Mouse (Mus musculus) testis, adult 2 months (tissue): ENCODE data around the gene Git2. TPM values are rescaled to one million over a fixed set of nuclear protein-coding genes. Genes with fewer than 3 reads are reported as not detected.

Experiments
- H3K27ac ChIP-seq: fragments of 200-500 bp; 2 replicates; pipeline ENCODE4 v1.5.1; 2012; ENCODE audit warnings: low read depth, low read length; ENCODE audit not compliant: control insufficient read depth, insufficient read depth
- H3K27me3 ChIP-seq: fragments of 200-500 bp; 2 replicates; pipeline ENCODE4 v1.6.1; 2012; ENCODE audit warnings: mild to moderate bottlenecking, low read length, moderate library complexity; ENCODE audit not compliant: control insufficient read depth, insufficient read depth
- H3K36me3 ChIP-seq: fragments of 200-500 bp; 2 replicates; pipeline ENCODE4 v1.6.1; 2012; ENCODE audit warnings: mild to moderate bottlenecking, low read length; ENCODE audit not compliant: control insufficient read depth, insufficient read depth
- H3K4me1 ChIP-seq: fragments of 200-500 bp; 2 replicates; pipeline ENCODE4 v1.6.1; 2012; ENCODE audit warnings: low read length; ENCODE audit not compliant: control insufficient read depth, insufficient read depth
- H3K4me3 ChIP-seq: fragments of 200-500 bp; 2 replicates; pipeline ENCODE4 v1.5.1; 2012; ENCODE audit warnings: low read depth, mild to moderate bottlenecking, low read length, moderate library complexity, mixed read lengths; ENCODE audit not compliant: control insufficient read depth
- CTCF ChIP-seq: fragments of 200-500 bp; IDR thresholded peaks from 2 replicates; pipeline ENCODE4 v1.5.1; 2012; ENCODE audit warnings: low read depth, mild to moderate bottlenecking, inconsistent platforms, low read length, moderate library complexity; ENCODE audit not compliant: control insufficient read depth, insufficient read depth, insufficient replicate concordance
- POLR2A ChIP-seq: fragments of 200-500 bp; IDR thresholded peaks from 2 replicates; pipeline ENCODE4 v1.6.1; 2012; ENCODE audit warnings: low read depth, mild to moderate bottlenecking, inconsistent platforms, low read length, moderate library complexity; ENCODE audit not compliant: control insufficient read depth
- polyA plus RNA-seq: library from polyadenylated mRNA; depleted of rRNA; stranded (reverse); fragments of >200 nt; gene quantifications from 2 replicates; pipeline ENCODE4 v1.2.3, GENCODE M21; 2012

Git2 gene
- polyA plus RNA-seq, 1 experiment, result 16.1 TPM

GRCm38 (mm10) chr5:114783405-114784163 is 8.3 kb upstream of the Git2 start:
- H3K27ac ChIP-seq, result no peak overlapping the region

GRCm38 (mm10) chr5:114782991-114783390 is 7.7 kb upstream of the Git2 start:
- Histone ChIP-seq H3K36me3 (no peaks in the 10 kb centered on the region), H3K27me3 (no peaks in the 10 kb centered on the region), H3K4me1 (peaks cover 13% of the 10 kb centered on the region), H3K27ac (no peak overlapping the region), H3K4me3 (no peak overlapping the region)
- no peak for TF ChIP-seq CTCF
- no peak for TF ChIP-seq POLR2A

More at GRCm38 (mm10) chr5:114783405-114784163, 8.3 kb upstream of the Git2 start:
- TF ChIP-seq POLR2A (no peak), CTCF (no peak)
- Histone ChIP-seq H3K4me1 (peaks cover 13% of the 10 kb centered on the region), H3K27me3 (no peaks in the 10 kb centered on the region), H3K36me3 (no peaks in the 10 kb centered on the region), H3K4me3 (no peak overlapping the region)

GRCm38 (mm10) chr5:114780912-114781311 is 5.6 kb upstream of the Git2 start:
- TF ChIP-seq CTCF (no peak), POLR2A (no peak)
- peaks cover 20% of the 10 kb centered on the region for H3K4me1 ChIP-seq
- no peaks in the 10 kb centered on the region for H3K36me3 ChIP-seq
- H3K4me3 ChIP-seq, result no peak overlapping the region
- H3K27ac ChIP-seq, result no peak overlapping the region
- H3K27me3 ChIP-seq, result no peaks in the 10 kb centered on the region

GRCm38 (mm10) chr5:114779956-114780489 is 4.7 kb upstream of the Git2 start:
- TF ChIP-seq POLR2A (no peak), CTCF (no peak)
- Histone ChIP-seq H3K4me3 (no peak overlapping the region), H3K36me3 (no peaks in the 10 kb centered on the region), H3K27ac (no peak overlapping the region), H3K27me3 (no peaks in the 10 kb centered on the region), H3K4me1 (peaks cover 22% of the 10 kb centered on the region)

- H3K36me3 ChIP-seq, result no peaks in the 10 kb centered on the region
- H3K27ac ChIP-seq, result no peak overlapping the region
- H3K4me1 ChIP-seq, result peaks cover 21% of the 10 kb centered on the region
- no peaks in the 10 kb centered on the region for H3K27me3 ChIP-seq
- peak overlapping the region; percentile 92 for H3K4me3 ChIP-seq
- TF ChIP-seq POLR2A (no peak), CTCF (no peak)
Measured at GRCm38 (mm10) chr5:114776174-114776573, 857 bp upstream of the Git2 start.

GRCm38 (mm10) chr5:114774403-114775051 is 790 bp downstream of the Git2 start, which contains the start of gene Ankrd13a:
TSS of gene Ankrd13a (plus strand) at chr5:114774677.
- H3K27me3 ChIP-seq, result no peaks in the 10 kb centered on the region
- peaks cover 20% of the 10 kb centered on the region for H3K4me1 ChIP-seq
- TF ChIP-seq POLR2A (peak; percentile 73), CTCF (no peak)

GRCm38 (mm10) chr5:114773780-114774179 is 1.5 kb downstream of the Git2 start:
- no peak for TF ChIP-seq POLR2A
- TF ChIP-seq CTCF, result no peak
- H3K4me1 ChIP-seq, result peaks cover 19% of the 10 kb centered on the region
- H3K36me3 ChIP-seq, result no peaks in the 10 kb centered on the region
- H3K27ac ChIP-seq, result peak overlapping the region; percentile 96
- no peaks in the 10 kb centered on the region for H3K27me3 ChIP-seq
- peak overlapping the region; percentile 92 for H3K4me3 ChIP-seq

More at GRCm38 (mm10) chr5:114774403-114775051, 790 bp downstream of the Git2 start, which contains the start of gene Ankrd13a:
- peak within 1 kb of the TSS; percentile 96 for H3K27ac ChIP-seq
- no peaks in the 10 kb centered on the region for H3K36me3 ChIP-seq
- peak within 1 kb of the TSS; percentile 92 for H3K4me3 ChIP-seq

- no peaks in the 10 kb centered on the region for H3K27me3 ChIP-seq
- peak overlapping the region; percentile 96 for H3K27ac ChIP-seq
- H3K36me3 ChIP-seq, result no peaks in the 10 kb centered on the region
- TF ChIP-seq CTCF, result no peak
- peak; percentile 67 for TF ChIP-seq POLR2A
- H3K4me3 ChIP-seq, result peak overlapping the region; percentile 92
- peaks cover 19% of the 10 kb centered on the region for H3K4me1 ChIP-seq
Measured at GRCm38 (mm10) chr5:114773211-114773710, 2.1 kb downstream of the Git2 start.
